In the genomic region with DNA sequence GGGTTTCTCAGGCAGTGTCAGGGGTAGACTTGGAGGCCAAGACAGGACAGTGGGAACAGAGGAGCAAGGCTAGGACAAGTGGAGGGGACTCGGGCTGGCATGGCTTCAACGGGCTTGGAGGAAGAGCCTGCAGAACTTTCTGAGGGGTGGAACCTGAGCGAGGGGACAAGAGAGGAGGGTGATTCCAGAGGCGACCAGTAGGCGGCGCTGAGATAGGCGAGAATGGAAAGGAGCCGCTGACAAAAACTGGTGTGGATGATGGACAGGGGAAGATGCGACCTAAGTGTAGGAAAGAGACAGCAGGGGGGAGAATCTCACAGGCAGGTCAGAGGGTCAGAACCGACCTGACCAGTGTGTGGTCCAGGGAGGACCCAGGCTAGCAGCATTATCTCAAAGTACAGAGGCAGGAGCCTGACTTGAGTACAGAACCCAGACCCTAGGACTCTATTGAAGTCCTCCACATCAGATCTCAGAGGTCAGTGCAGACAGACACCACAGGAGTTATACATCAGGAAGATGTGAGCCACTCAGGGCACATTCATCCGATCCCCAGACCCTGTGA, we compare ENCODE assay signal across 8 mouse cellular contexts. TPM values are rescaled to one million over a fixed set of nuclear protein-coding genes. Genes with fewer than 3 reads are reported as not detected.
DNase-seq lines count a peak whose midpoint lies in the region; TF ChIP-seq lines count a peak whose summit lies in the region.
"Had no signal": no experiment of that assay in that cellular context is flagged by ENCODE, and none has a peak within 500 bp of the region (broad histone marks: within the 10 kb centered on the region; RNA-seq: fewer than 3 reads in every experiment).

No protein-coding gene starts in this region.

- peak; percentile 80 to 81 for DNase-seq in B cell, adult 2 months
- DNase-seq in cerebellum, adult 8-10 months = peak; percentile 50
- DNase-seq in gastrocnemius, postnatal 14 days = peak; percentile 67
- DNase-seq in layer of hippocampus, postnatal 10 days (ENCODE audit: low spot score in 2 of 2) = peak; percentile 85
- peak; percentile 77 for DNase-seq in lung, postnatal 36 days
- DNase-seq in spleen, adult 18-20 months = peak; percentile 33 to 71

- intact Hi-C loops in gastrocnemius, postnatal 14 days (cut with DNase I; ENCODE audit: low total_unique reads) = loop anchor here (2.0 to 10.0 kb wide), 3 partner anchors 153 to 370 kb away; no protein-coding TSS in a partner anchor

- no peak overlapping the region for H3K9ac ChIP-seq in ES-Bruce4 (ENCODE audit: low read depth, poor library complexity, severe bottlenecking)
- H3K9ac ChIP-seq: heart, embryonic 15.5 days had no signal

- TF ChIP-seq CTCF in ES-Bruce4 (IDR thresholded peaks at IDR 0.05; ENCODE audit: low read depth, low read length) = peak; percentile 83

- H3K9me3 ChIP-seq in ES-Bruce4 (replicated peaks; ENCODE audit: control insufficient read depth, insufficient read depth, low read length, poor library complexity, severe bottlenecking) = no peaks in the 10 kb centered on the region
- H3K9me3 ChIP-seq: heart, embryonic 15.5 days had no signal

- no peaks in the 10 kb centered on the region for H3K36me3 ChIP-seq in ES-Bruce4 (ENCODE audit: control insufficient read depth, insufficient read depth, low read length, poor library complexity, severe bottlenecking)
- H3K36me3 ChIP-seq: heart, embryonic 15.5 days had no signal

- H3K4me3 ChIP-seq in ES-Bruce4 (ENCODE audit: low read depth, low read length) = no peak overlapping the region
- H3K4me3 ChIP-seq: heart, embryonic 15.5 days had no signal

- H3K27ac ChIP-seq in ES-Bruce4 (ENCODE audit: insufficient read depth, low read length) = no peak overlapping the region
- H3K27ac ChIP-seq: heart, embryonic 15.5 days had no signal

- TF ChIP-seq POLR2A in ES-Bruce4 (IDR thresholded peaks at IDR 0.05; ENCODE audit: insufficient read depth, low read length) = no peak

- H3K27me3 ChIP-seq in ES-Bruce4 (ENCODE audit: control insufficient read depth, insufficient read depth, low read length, poor library complexity, severe bottlenecking) = no peaks in the 10 kb centered on the region

- TF ChIP-seq EP300 in ES-Bruce4 (IDR thresholded peaks at IDR 0.05; ENCODE audit: insufficient read depth, low read depth, low read length) = no peak

- peaks cover 3% of the 10 kb centered on the region for H3K4me1 ChIP-seq in ES-Bruce4 (ENCODE audit: control insufficient read depth, insufficient read depth, low read length)
- H3K4me1 ChIP-seq: heart, embryonic 15.5 days had no signal

RNA-seq across cellular contexts. Expression of a gene that starts 7.1 kb away (rescaled TPM):
- 0.70 and 0.78 TPM in 2 replicates for polyA plus RNA-seq in ES-Bruce4 (2011; ENCODE audit: insufficient read depth, insufficient read length, low read depth, missing spikeins)
- under 1 TPM; 0.53 to 0.57 TPM for total RNA-seq in gastrocnemius, postnatal 14 days (2021)
- total RNA-seq in layer of hippocampus, postnatal 10 days (2021) = 10 to 100 TPM; 45.5 to 46.8 TPM

RNA-seq across cellular contexts. Expression of a gene that starts 44.0 kb away (rescaled TPM):
- 3.2 and 3.4 TPM in 2 replicates for polyA plus RNA-seq in ES-Bruce4 (2011; ENCODE audit: insufficient read depth, insufficient read length, low read depth, missing spikeins)
- total RNA-seq in gastrocnemius, postnatal 14 days (2021) = 1 to 10 TPM; 4.0 to 4.7 TPM
- 10 to 100 TPM; 16.1 to 17.4 TPM for total RNA-seq in layer of hippocampus, postnatal 10 days (2021)

RNA-seq across cellular contexts. Expression of a gene that starts 44.1 kb away (rescaled TPM):
- 54.7 and 64.7 TPM in 2 replicates for polyA plus RNA-seq in ES-Bruce4 (2011; ENCODE audit: insufficient read depth, insufficient read length, low read depth, missing spikeins)
- 10 to 100 TPM; 51.4 to 52.3 TPM for total RNA-seq in gastrocnemius, postnatal 14 days (2021)
- total RNA-seq in layer of hippocampus, postnatal 10 days (2021) = 10 to 100 TPM; 46.0 to 57.8 TPM

RNA-seq across cellular contexts. Expression of a gene that starts 44.3 kb away (rescaled TPM):
- 58.3 and 67.8 TPM in 2 replicates for polyA plus RNA-seq in ES-Bruce4 (2011; ENCODE audit: insufficient read depth, insufficient read length, low read depth, missing spikeins)
- 10 to 100 TPM; 10.2 to 13.0 TPM for total RNA-seq in gastrocnemius, postnatal 14 days (2021)
- total RNA-seq in layer of hippocampus, postnatal 10 days (2021) = 10 to 100 TPM; 28.0 to 28.3 TPM

Comparison
In these comparisons a context has a peak if more than half of its experiments do, and no peak if none do; other contexts are left out.
1. RNA of a gene that starts 7.1 kb away (total RNA-seq): 45.5 to 46.8 TPM in layer of hippocampus, postnatal 10 days; 0.53 to 0.57 TPM in gastrocnemius, postnatal 14 days; every median in the first group is over 10 times any median in the second.
2. Peak in every context shown above with its lines, with median percentiles within 50 percentile points of each other: DNase-seq.